Comparison of ENCODE assay signal across 22 mouse cellular contexts in genomic region chr7:113898388-113898787, GRCm38 (mm10).
DNase-seq lines count a peak whose midpoint lies in the region; ATAC-seq and TF ChIP-seq lines count a peak whose summit lies in the region.
"Had no signal": no experiment of that assay in that cellular context is flagged by ENCODE, and none has a peak within 500 bp of the region (broad histone marks: within the 10 kb centered on the region; RNA-seq: fewer than 3 reads in every experiment).

No protein-coding gene starts in this region.

- H3K9ac ChIP-seq in heart, adult 2 months (ENCODE audit: low read depth, low read length) = no peak overlapping the region
- no peak overlapping the region for H3K9ac ChIP-seq in liver, embryonic 14.5 days (replicated peaks)
- no peak overlapping the region for H3K9ac ChIP-seq in CH12.LX (ENCODE audit: insufficient read depth, low read depth)
- H3K9ac ChIP-seq in midbrain, embryonic 13.5 days (replicated peaks) = no peak overlapping the region
- H3K9ac ChIP-seq: embryonic facial prominence, embryonic 12.5 days; hindbrain, embryonic 15.5 days; liver, embryonic 12.5 days; neural tube, embryonic 15.5 days had no signal

- in situ Hi-C loops in CH12.LX (cut with MboI; ENCODE audit: low pct_ligation_motif_present, low pct_unique_long_range_greater_than_20kb, low sequenced_read_pairs) = no loop called here

- ATAC-seq in liver, embryonic 14.5 days (ENCODE audit: insufficient read depth) = no peak
- no peak for ATAC-seq in midbrain, embryonic 13.5 days
- ATAC-seq: forebrain, embryonic 16.5 days; liver, embryonic 12.5 days had no signal

- no peak overlapping the region for H3K4me3 ChIP-seq in heart, adult 2 months
- H3K4me3 ChIP-seq in liver, embryonic 14.5 days (ENCODE audit: insufficient read depth in 1 of 2, low read depth in 2 of 2, low read length in 2 of 2) = no peak overlapping the region
- no peak overlapping the region for H3K4me3 ChIP-seq in CH12.LX (replicated peaks in 1 of 3; ENCODE audit: low read depth in 2 of 3, low read length in 2 of 3, poor library complexity in 1 of 3)
- no peak overlapping the region for H3K4me3 ChIP-seq in midbrain, embryonic 13.5 days (replicated peaks)
- H3K4me3 ChIP-seq: embryonic facial prominence, embryonic 12.5 days; hindbrain, embryonic 15.5 days; liver, embryonic 12.5 days; neural tube, embryonic 15.5 days had no signal

- no peak for DNase-seq in heart, adult 2 months
- DNase-seq in heart, adult 18-20 months = no peak
- no peak for DNase-seq in liver, embryonic 14.5 days (ENCODE audit: low read depth in 3 of 3, low spot score in 3 of 3)
- DNase-seq in liver = no peak
- peak; percentile 1 for DNase-seq in CH12.LX (ENCODE audit: extremely low read depth)
- peak; percentile 50 for DNase-seq in R1 (ENCODE audit: low read depth, low spot score)
- DNase-seq in right cerebral cortex, postnatal 36 days (ENCODE audit: low spot score in 2 of 2) = no peak
- DNase-seq: adrenal gland, postnatal 14 days; cerebellum, adult 2 months; heart, postnatal 14 days; kidney, adult 8-10 months; kidney, postnatal 4 days; layer of hippocampus, postnatal 36 days; left cerebral cortex, postnatal 4 days; lung, postnatal 14 days; right cerebral cortex, postnatal 25 days had no signal

- no peaks in the 10 kb centered on the region for H3K9me3 ChIP-seq in liver, embryonic 14.5 days (ENCODE audit: control insufficient read depth, low read length)
- H3K9me3 ChIP-seq in CH12.LX (replicated peaks; ENCODE audit: low read length) = peaks cover 16% of the 10 kb centered on the region
- no peaks in the 10 kb centered on the region for H3K9me3 ChIP-seq in midbrain, embryonic 13.5 days
- H3K9me3 ChIP-seq: embryonic facial prominence, embryonic 12.5 days; hindbrain, embryonic 15.5 days; neural tube, embryonic 15.5 days had no signal

- no peak for TF ChIP-seq EP300 in heart, adult 2 months (IDR thresholded peaks at IDR 0.05; ENCODE audit: insufficient read depth, low read depth, low read length)
- no peak for TF ChIP-seq EP300 in liver, embryonic 14.5 days (IDR thresholded peaks at IDR 0.05; ENCODE audit: low read depth)
- no peak for TF ChIP-seq EP300 in CH12.LX (IDR thresholded peaks at IDR 0.05; ENCODE audit: low read length)

- TF ChIP-seq RAD21 in CH12.LX (IDR thresholded peaks at IDR 0.05; ENCODE audit: low read depth, low read length) = no peak; the same call in 1 of the 2 replicates

- no peaks in the 10 kb centered on the region for H3K4me1 ChIP-seq in heart, adult 2 months (ENCODE audit: control insufficient read depth, insufficient read depth, low read length)
- no peaks in the 10 kb centered on the region for H3K4me1 ChIP-seq in liver, embryonic 14.5 days (replicated peaks; ENCODE audit: control insufficient read depth in 2 of 2, insufficient read depth in 2 of 2, low read length in 1 of 2)
- no peaks in the 10 kb centered on the region for H3K4me1 ChIP-seq in CH12.LX (ENCODE audit: control insufficient read depth in 1 of 2, insufficient read depth in 2 of 2)
- H3K4me1 ChIP-seq in midbrain, embryonic 13.5 days (replicated peaks) = peaks cover 14% of the 10 kb centered on the region
- H3K4me1 ChIP-seq: embryonic facial prominence, embryonic 12.5 days; liver, embryonic 12.5 days had no signal

- intact Hi-C loops in heart, adult 2 months (cut with DNase I) = no loop called here

- TF ChIP-seq CTCF in heart, adult 2 months (IDR thresholded peaks at IDR 0.05) = peak; percentile 44
- TF ChIP-seq CTCF in liver, embryonic 14.5 days (IDR thresholded peaks at IDR 0.05; ENCODE audit: low read depth) = peak; percentile 55
- peak; percentile 28 to 30; a peak in 3 of 4 replicates for TF ChIP-seq CTCF in CH12.LX (conservative IDR thresholded peaks at IDR 0.05 in 1 of 2, IDR thresholded peaks at IDR 0.05 in 1 of 2; ENCODE audit: low read depth in 2 of 2, low read length in 2 of 2)

- dilution Hi-C loops in CH12.LX (cut with MboI; ENCODE audit: extremely low pct_ligation_motif_present, extremely low pct_unique_long_range_greater_than_20kb, low sequenced_read_pairs) = no loop called here

- H3K4me2 ChIP-seq in liver, embryonic 14.5 days (ENCODE audit: low read depth) = no peak overlapping the region
- no peak overlapping the region for H3K4me2 ChIP-seq in CH12.LX (ENCODE audit: insufficient read depth, low read depth, poor library complexity, severe bottlenecking)
- no peak overlapping the region for H3K4me2 ChIP-seq in midbrain, embryonic 13.5 days (replicated peaks)
- H3K4me2 ChIP-seq: embryonic facial prominence, embryonic 12.5 days; hindbrain, embryonic 15.5 days; liver, embryonic 12.5 days; neural tube, embryonic 15.5 days had no signal

- H3K36me3 ChIP-seq in heart, adult 2 months (ENCODE audit: control insufficient read depth, insufficient read depth, low read length) = no peaks in the 10 kb centered on the region
- H3K36me3 ChIP-seq in liver, embryonic 14.5 days (replicated peaks; ENCODE audit: control insufficient read depth, insufficient read depth, low read depth) = no peaks in the 10 kb centered on the region
- H3K36me3 ChIP-seq in CH12.LX (replicated peaks in 1 of 2; ENCODE audit: control insufficient read depth in 1 of 2, insufficient read depth in 1 of 2, low read length in 1 of 2) = no peaks in the 10 kb centered on the region
- no peaks in the 10 kb centered on the region for H3K36me3 ChIP-seq in midbrain, embryonic 13.5 days
- H3K36me3 ChIP-seq: embryonic facial prominence, embryonic 12.5 days; hindbrain, embryonic 15.5 days; liver, embryonic 12.5 days; neural tube, embryonic 15.5 days had no signal

- no peaks in the 10 kb centered on the region for H3K79me2 ChIP-seq in heart, adult 2 months (replicated peaks; ENCODE audit: control insufficient read depth, insufficient read depth, low read length)
- no peaks in the 10 kb centered on the region for H3K79me2 ChIP-seq in CH12.LX (replicated peaks; ENCODE audit: control insufficient read depth, extremely low read depth, insufficient read depth, poor library complexity, severe bottlenecking)

- no peak for TF ChIP-seq POLR2A in heart, adult 2 months (IDR thresholded peaks at IDR 0.05; ENCODE audit: insufficient read depth, low read depth, low read length)
- no peak for TF ChIP-seq POLR2A in CH12.LX (IDR thresholded peaks at IDR 0.05; ENCODE audit: low read depth, low read length)

- no peaks in the 10 kb centered on the region for H3K27me3 ChIP-seq in heart, adult 2 months (ENCODE audit: control insufficient read depth, insufficient read depth, low read length)
- no peaks in the 10 kb centered on the region for H3K27me3 ChIP-seq in liver, embryonic 14.5 days (ENCODE audit: control insufficient read depth, insufficient read depth, low read length)
- H3K27me3 ChIP-seq in CH12.LX (replicated peaks) = no peaks in the 10 kb centered on the region
- no peaks in the 10 kb centered on the region for H3K27me3 ChIP-seq in midbrain, embryonic 13.5 days
- H3K27me3 ChIP-seq: embryonic facial prominence, embryonic 12.5 days; hindbrain, embryonic 15.5 days; liver, embryonic 12.5 days; neural tube, embryonic 15.5 days had no signal

- H3K27ac ChIP-seq in heart, adult 2 months = no peak overlapping the region
- H3K27ac ChIP-seq in liver, embryonic 14.5 days = no peak overlapping the region
- no peak overlapping the region for H3K27ac ChIP-seq in CH12.LX (ENCODE audit: insufficient read depth, low read depth)
- no peak overlapping the region for H3K27ac ChIP-seq in midbrain, embryonic 13.5 days
- H3K27ac ChIP-seq: embryonic facial prominence, embryonic 12.5 days; hindbrain, embryonic 15.5 days; liver, embryonic 12.5 days; neural tube, embryonic 15.5 days had no signal

TF ChIP-seq in CH12.LX, 34 proteins besides CTCF, POLR2A, EP300 and RAD21:
- no peak for TF ChIP-seq MEF2A (IDR thresholded peaks at IDR 0.05; ENCODE audit: borderline replicate concordance, low read depth, low read length)
- no peak for TF ChIP-seq JUN (IDR thresholded peaks at IDR 0.05; ENCODE audit: insufficient read depth, low read depth, low read length)
- TF ChIP-seq MYC (IDR thresholded peaks at IDR 0.05; ENCODE audit: low read depth, low read length) = no peak
- TF ChIP-seq SMC3 (IDR thresholded peaks at IDR 0.05; ENCODE audit: low read depth, low read length) = 0 out of 2 replicates have a peak, but pooled peaks have one; percentile 16
- no peak for TF ChIP-seq ZMIZ1 (IDR thresholded peaks at IDR 0.05; ENCODE audit: low read depth, low read length)
- no peak for TF ChIP-seq RCOR1 (conservative IDR thresholded peaks at IDR 0.05; ENCODE audit: low read depth, low read length)
- no peak for TF ChIP-seq GABPA (IDR thresholded peaks at IDR 0.05; ENCODE audit: insufficient replicate concordance, low read depth, low read length)

Comparison
In these comparisons a context has a peak if more than half of its experiments do, and no peak if none do; other contexts are left out.
1. DNase-seq: peak in CH12.LX (single experiment) and R1 (single experiment); none in heart, adult 2 months (0 of 2), heart, adult 18-20 months (0 of 2), liver, embryonic 14.5 days (0 of 3), liver (single experiment) and right cerebral cortex, postnatal 36 days (0 of 2).
2. Peak in every context shown above with its lines, with median percentiles within 50 percentile points of each other: CTCF ChIP-seq.